Mouse (Mus musculus) E14TG2a.4 (cell line): ENCODE measurements at regions not wholly inside any gene's neighbourhood (a gene's known extent, or its start where the extent isn't known, plus 50 kb on each side); places are given as distances from the start of the nearest gene placed in this dataset.

Experiments
- CTCF ChIP-seq: conservative IDR thresholded peaks from 2 replicates; pipeline ENCODE4 v1.5.1; 2014; ENCODE audit warnings: low read length
- NANOG ChIP-seq: IDR thresholded peaks from 2 replicates; pipeline ENCODE4 v1.6.1; 2014; ENCODE audit warnings: borderline replicate concordance, low read length, mixed read lengths
- POU5F1 ChIP-seq: IDR thresholded peaks from 2 replicates; pipeline ENCODE4 v1.6.1; 2014; ENCODE audit warnings: low read length, borderline replicate concordance

- no peak for TF ChIP-seq CTCF
- TF ChIP-seq NANOG: no peak
- no peak for TF ChIP-seq POU5F1
These were observed 290.1 kb upstream of the Col3a1 start for GRCm38 (mm10) chr1:45021234-45021633.
